Mouse (Mus musculus): Measurements from ENCODE around the gene Prss2.

Prss2 gene

GRCm38 (mm10) chr6:41521487-41521886 lies at the start of gene Prss2:
TSS of gene Prss2 (plus strand) at chr6:41521787.
- CTCF ChIA-PET: no interaction called here

- CTCF ChIA-PET: no interaction called here
These were observed 22.2 kb upstream of the Prss2 start for GRCm38 (mm10) chr6:41499374-41499773.

GRCm38 (mm10) chr6:41504915-41505314 lies 16.7 kb upstream of the Prss2 start:
- CTCF ChIA-PET: no interaction called here

- CTCF ChIA-PET: no interaction called here
These were observed 16.3 kb upstream of the Prss2 start for GRCm38 (mm10) chr6:41505323-41505722.

GRCm38 (mm10) chr6:41518017-41518524 lies 3.5 kb upstream of the Prss2 start:
- CTCF ChIA-PET: no interaction called here

GRCm38 (mm10) chr6:41526453-41526852 lies 4.9 kb downstream of the Prss2 start:
- CTCF ChIA-PET: no interaction called here

- CTCF ChIA-PET: no interaction called here
These were observed 5.8 kb downstream of the Prss2 start for GRCm38 (mm10) chr6:41527402-41527801.

GRCm38 (mm10) chr6:41529987-41530386 lies 8.4 kb downstream of the Prss2 start:
- CTCF ChIA-PET: interaction anchor here (0.7 kb wide), 1 partner anchor 25 kb away, joined by 4 read pairs; no protein-coding TSS in a partner anchor

GRCm38 (mm10) chr6:41532181-41532580 lies 10.6 kb downstream of the Prss2 start:
- CTCF ChIA-PET: no interaction called here

GRCm38 (mm10) chr6:41532687-41533284 lies 11.2 kb downstream of the Prss2 start:
- CTCF ChIA-PET: no interaction called here

GRCm38 (mm10) chr6:41537376-41537775 lies 15.8 kb downstream of the Prss2 start:
- CTCF ChIA-PET: no interaction called here

- CTCF ChIA-PET: interaction anchor here (0.7 kb wide), 1 partner anchor 11 kb away, joined by 20 read pairs; no protein-coding TSS in a partner anchor
These were observed 16.7 kb downstream of the Prss2 start for GRCm38 (mm10) chr6:41538296-41538695.

GRCm38 (mm10) chr6:41540746-41541145 lies 19.2 kb downstream of the Prss2 start:
- CTCF ChIA-PET: no interaction called here

GRCm38 (mm10) chr6:41541746-41542145 lies 20.2 kb downstream of the Prss2 start:
- CTCF ChIA-PET: no interaction called here

GRCm38 (mm10) chr6:41542983-41543382 lies 21.4 kb downstream of the Prss2 start:
- CTCF ChIA-PET: no interaction called here

GRCm38 (mm10) chr6:41543411-41544050 lies 21.9 kb downstream of the Prss2 start:
- CTCF ChIA-PET: no interaction called here

GRCm38 (mm10) chr6:41544381-41544924 lies 22.9 kb downstream of the Prss2 start:
- CTCF ChIA-PET: no interaction called here

GRCm38 (mm10) chr6:41545266-41545665 lies 23.7 kb downstream of the Prss2 start:
- CTCF ChIA-PET: no interaction called here

GRCm38 (mm10) chr6:41547056-41547650 lies 25.6 kb downstream of the Prss2 start:
- CTCF ChIA-PET: no interaction called here

GRCm38 (mm10) chr6:41548286-41548685 lies 26.7 kb downstream of the Prss2 start:
- CTCF ChIA-PET: interaction anchor here (0.5 kb wide), 1 partner anchor 273 kb away, joined by 5 read pairs; no protein-coding TSS in a partner anchor

GRCm38 (mm10) chr6:41553356-41554010 lies 31.9 kb downstream of the Prss2 start:
- CTCF ChIA-PET: interaction anchor here (0.7 kb wide), 1 partner anchor 28 kb away, joined by 5 read pairs; no protein-coding TSS in a partner anchor

Measured in spleen, embryonic (tissue).